Mouse (Mus musculus) T-helper 1 cell (primary cell): Measurements from ENCODE around the gene Galns.

Source experiments
- in situ Hi-C: fragments of 300-600 bp; cut with MboI, MseI; formaldehyde crosslinking; loops from one replicate; pipeline ENCODE4 v1.15.1; 2025; ENCODE audit warnings: high pct_unique_total_duplicates

Gene Galns

GRCm38 (mm10) chr8:122600666-122601065 is 10.6 kb downstream of the Galns start:
- in situ Hi-C loops, result no loop called here

GRCm38 (mm10) chr8:122596031-122596430 is 15.2 kb downstream of the Galns start:
- in situ Hi-C loops, result no loop called here

GRCm38 (mm10) chr8:122593783-122594507 is 17.3 kb downstream of the Galns start:
- in situ Hi-C loops, result no loop called here

GRCm38 (mm10) chr8:122593240-122593639 is 18.0 kb downstream of the Galns start:
- in situ Hi-C loops, result no loop called here

- in situ Hi-C loops, result no loop called here
These were observed 24.5 kb downstream of the Galns start for GRCm38 (mm10) chr8:122586749-122587148.

- in situ Hi-C loops, result no loop called here
These were observed 25.1 kb downstream of the Galns start for GRCm38 (mm10) chr8:122586171-122586570.

GRCm38 (mm10) chr8:122585411-122585891 is 25.8 kb downstream of the Galns start:
- in situ Hi-C loops, result no loop called here

- in situ Hi-C loops, result no loop called here
These were observed 26.3 kb downstream of the Galns start for GRCm38 (mm10) chr8:122584981-122585380.

- in situ Hi-C loops, result no loop called here
These were observed 30.3 kb downstream of the Galns start for GRCm38 (mm10) chr8:122580926-122581325.

- in situ Hi-C loops, result no loop called here
These were observed 32.1 kb downstream of the Galns start for GRCm38 (mm10) chr8:122579196-122579595.

- in situ Hi-C loops, result no loop called here
These were observed 34.1 kb downstream of the Galns start for GRCm38 (mm10) chr8:122577116-122577515.

- in situ Hi-C loops, result no loop called here
These were observed 34.6 kb downstream of the Galns start, which contains the start of gene Aprt for GRCm38 (mm10) chr8:122576648-122577022. Gene Aprt, minus strand, starts transcription at chr8:122576909.

- in situ Hi-C loops, result no loop called here
These were observed 35.3 kb downstream of the Galns start for GRCm38 (mm10) chr8:122575735-122576647.

- in situ Hi-C loops, result no loop called here
These were observed 36.0 kb downstream of the Galns start for GRCm38 (mm10) chr8:122575286-122575685.

GRCm38 (mm10) chr8:122574667-122575251 is 36.5 kb downstream of the Galns start:
- in situ Hi-C loops, result loop anchor here (25.0 kb wide), 1 partner anchor 988 kb away; no protein-coding TSS in a partner anchor

GRCm38 (mm10) chr8:122574264-122574663 is 37.0 kb downstream of the Galns start:
- in situ Hi-C loops, result loop anchor here (25.0 kb wide), 1 partner anchor 988 kb away; no protein-coding TSS in a partner anchor

- in situ Hi-C loops, result loop anchor here (25.0 kb wide), 1 partner anchor 989 kb away; no protein-coding TSS in a partner anchor
These were observed 37.7 kb downstream of the Galns start for GRCm38 (mm10) chr8:122573577-122573976.

- in situ Hi-C loops, result loop anchor here (25.0 kb wide), 1 partner anchor 989 kb away; no protein-coding TSS in a partner anchor
These were observed 38.1 kb downstream of the Galns start for GRCm38 (mm10) chr8:122573176-122573575.

GRCm38 (mm10) chr8:122572751-122573150 is 38.5 kb downstream of the Galns start:
- in situ Hi-C loops, result loop anchor here (25.0 kb wide), 1 partner anchor 990 kb away; no protein-coding TSS in a partner anchor

- in situ Hi-C loops, result loop anchor here (25.0 kb wide), 1 partner anchor 990 kb away; no protein-coding TSS in a partner anchor
These were observed 39.5 kb downstream of the Galns start for GRCm38 (mm10) chr8:122571750-122572267.

GRCm38 (mm10) chr8:122571153-122571552 is 40.1 kb downstream of the Galns start:
- in situ Hi-C loops, result loop anchor here (25.0 kb wide), 1 partner anchor 991 kb away; no protein-coding TSS in a partner anchor
